Mouse (Mus musculus): ENCODE results near the gene Sugct. TPM values are rescaled to one million over a fixed set of nuclear protein-coding genes. Genes with fewer than 3 reads are reported as not detected.
A peak's percentile ranks its signal among the peaks of the same experiment; 100 is the strongest.

The Sugct gene
- polyA plus RNA-seq, 1 experiment from 2014 or later: 4.9 TPM

GRCm38 (mm10) chr13:17432139-17432916, 263.0 kb downstream of the Sugct start:
- H3K27ac ChIP-seq: no peak overlapping the region
- no peaks in the 10 kb centered on the region for H3K9me3 ChIP-seq
- H3K4me3 ChIP-seq: no peak overlapping the region
- H3K4me1 ChIP-seq: peaks cover 7% of the 10 kb centered on the region; the same call in 1 of the 2 replicates
- peak; percentile 20; the same call in 1 of the 2 replicates for ATAC-seq (ENCODE audit: insufficient number of reproducible peaks, insufficient read depth, low FRiP score, low TSS enrichment, low read depth)
- H3K27me3 ChIP-seq: no peaks in the 10 kb centered on the region
- no peaks in the 10 kb centered on the region for H3K36me3 ChIP-seq
- no peak overlapping the region for H3K9ac ChIP-seq
- H3K4me2 ChIP-seq: no peak overlapping the region
- 37% methylated on average over 7 of the region's 7 CpGs for WGBS

- 79% methylated on average over 6 of the region's 6 CpGs for WGBS
- no peak for ATAC-seq (ENCODE audit: insufficient number of reproducible peaks, insufficient read depth, low FRiP score, low TSS enrichment, low read depth)
- no peak overlapping the region for H3K4me3 ChIP-seq
- H3K36me3 ChIP-seq: no peaks in the 10 kb centered on the region
- no peak overlapping the region for H3K27ac ChIP-seq
- no peaks in the 10 kb centered on the region for H3K27me3 ChIP-seq
- H3K4me1 ChIP-seq: no peaks in the 10 kb centered on the region
- H3K4me2 ChIP-seq: no peak overlapping the region
- no peak overlapping the region for H3K9ac ChIP-seq
- H3K9me3 ChIP-seq: 0 out of 2 replicates have a peak, but pooled peaks cover 3% of the 10 kb centered on the region
Observed at GRCm38 (mm10) chr13:17421875-17422274, 273.5 kb downstream of the Sugct start.

GRCm38 (mm10) chr13:17420557-17420956, 274.8 kb downstream of the Sugct start:
- Histone ChIP-seq H3K27me3 (no peaks in the 10 kb centered on the region), H3K4me3 (no peak overlapping the region), H3K9me3 (0 out of 2 replicates have a peak, but pooled peaks cover 3% of the 10 kb centered on the region), H3K36me3 (no peaks in the 10 kb centered on the region), H3K4me2 (no peak overlapping the region), H3K9ac (no peak overlapping the region), H3K4me1 (no peaks in the 10 kb centered on the region), H3K27ac (no peak overlapping the region)
- WGBS: 85% methylated on average over 1 of the region's 1 CpGs
- ATAC-seq (ENCODE audit: insufficient number of reproducible peaks, insufficient read depth, low FRiP score, low TSS enrichment, low read depth): no peak

GRCm38 (mm10) chr13:17342836-17343235, 352.5 kb downstream of the Sugct start:
- no peaks in the 10 kb centered on the region for H3K27me3 ChIP-seq
- H3K9ac ChIP-seq: no peak overlapping the region
- no peaks in the 10 kb centered on the region for H3K9me3 ChIP-seq
- no peaks in the 10 kb centered on the region for H3K4me1 ChIP-seq
- no peak overlapping the region for H3K4me2 ChIP-seq
- no peak overlapping the region for H3K27ac ChIP-seq
- no peaks in the 10 kb centered on the region for H3K36me3 ChIP-seq
- no peak overlapping the region for H3K4me3 ChIP-seq
- 91% methylated on average over 8 of the region's 8 CpGs for WGBS
- no peak for ATAC-seq (ENCODE audit: insufficient number of reproducible peaks, insufficient read depth, low FRiP score, low TSS enrichment, low read depth)

GRCm38 (mm10) chr13:17335885-17336540, 359.3 kb downstream of the Sugct start:
- Histone ChIP-seq H3K27ac (no peak overlapping the region), H3K9me3 (no peaks in the 10 kb centered on the region), H3K27me3 (no peaks in the 10 kb centered on the region), H3K4me3 (no peak overlapping the region), H3K36me3 (no peaks in the 10 kb centered on the region), H3K4me1 (no peaks in the 10 kb centered on the region), H3K4me2 (no peak overlapping the region), H3K9ac (no peak overlapping the region)
- ATAC-seq (ENCODE audit: insufficient number of reproducible peaks, insufficient read depth, low FRiP score, low TSS enrichment, low read depth): no peak
- 76% methylated on average over 4 of the region's 4 CpGs for WGBS

GRCm38 (mm10) chr13:17326863-17327262, 368.5 kb downstream of the Sugct start:
- Histone ChIP-seq H3K36me3 (no peaks in the 10 kb centered on the region), H3K27me3 (no peaks in the 10 kb centered on the region), H3K4me1 (no peaks in the 10 kb centered on the region), H3K9ac (no peak overlapping the region), H3K4me2 (no peak overlapping the region), H3K4me3 (no peak overlapping the region), H3K9me3 (no peaks in the 10 kb centered on the region), H3K27ac (no peak overlapping the region)
- ATAC-seq (ENCODE audit: insufficient number of reproducible peaks, insufficient read depth, low FRiP score, low TSS enrichment, low read depth): no peak
- WGBS: 73% methylated on average over 4 of the region's 4 CpGs

GRCm38 (mm10) chr13:17301590-17301989, 393.8 kb downstream of the Sugct start:
- Histone ChIP-seq H3K27ac (no peak overlapping the region), H3K9me3 (no peaks in the 10 kb centered on the region), H3K27me3 (no peaks in the 10 kb centered on the region), H3K4me3 (no peak overlapping the region), H3K4me1 (peaks cover 5% of the 10 kb centered on the region; the same call in 1 of the 2 replicates), H3K36me3 (no peaks in the 10 kb centered on the region), H3K4me2 (no peak overlapping the region), H3K9ac (no peak overlapping the region)
- no peak for ATAC-seq (ENCODE audit: insufficient number of reproducible peaks, insufficient read depth, low FRiP score, low TSS enrichment, low read depth)
- WGBS: 88% methylated on average over 4 of the region's 4 CpGs

- Histone ChIP-seq H3K27ac (no peak overlapping the region), H3K9ac (no peak overlapping the region), H3K4me1 (peaks cover 5% of the 10 kb centered on the region; the same call in 1 of the 2 replicates), H3K36me3 (no peaks in the 10 kb centered on the region), H3K4me2 (no peak overlapping the region), H3K4me3 (no peak overlapping the region), H3K9me3 (no peaks in the 10 kb centered on the region), H3K27me3 (no peaks in the 10 kb centered on the region)
- no peak for ATAC-seq (ENCODE audit: insufficient number of reproducible peaks, insufficient read depth, low FRiP score, low TSS enrichment, low read depth)
- WGBS: 50% methylated on average over 1 of the region's 1 CpGs
Observed at GRCm38 (mm10) chr13:17297462-17298005, 397.8 kb downstream of the Sugct start.

GRCm38 (mm10) chr13:17296912-17297311, 398.4 kb downstream of the Sugct start:
- Histone ChIP-seq H3K4me1 (peaks cover 5% of the 10 kb centered on the region; the same call in 1 of the 2 replicates), H3K4me2 (no peak overlapping the region), H3K27me3 (no peaks in the 10 kb centered on the region), H3K27ac (peak overlapping the region; percentile 48; the same call in 1 of the 2 replicates), H3K36me3 (no peaks in the 10 kb centered on the region), H3K9me3 (no peaks in the 10 kb centered on the region), H3K9ac (no peak overlapping the region), H3K4me3 (no peak overlapping the region)
- 34% methylated on average over 4 of the region's 4 CpGs for WGBS
- no peak for ATAC-seq (ENCODE audit: insufficient number of reproducible peaks, insufficient read depth, low FRiP score, low TSS enrichment, low read depth)

- H3K27ac ChIP-seq: no peak overlapping the region
- no peak for ATAC-seq (ENCODE audit: insufficient number of reproducible peaks, insufficient read depth, low FRiP score, low TSS enrichment, low read depth)
- H3K36me3 ChIP-seq: no peaks in the 10 kb centered on the region
- no peak overlapping the region for H3K9ac ChIP-seq
- H3K4me1 ChIP-seq: peaks cover 5% of the 10 kb centered on the region; the same call in 1 of the 2 replicates
- 22% methylated on average over 3 of the region's 3 CpGs for WGBS
- H3K27me3 ChIP-seq: no peaks in the 10 kb centered on the region
- H3K4me3 ChIP-seq: no peak overlapping the region
- no peaks in the 10 kb centered on the region for H3K9me3 ChIP-seq
- H3K4me2 ChIP-seq: no peak overlapping the region
Observed at GRCm38 (mm10) chr13:17296460-17296859, 398.9 kb downstream of the Sugct start.

- H3K4me2 ChIP-seq: no peak overlapping the region
- no peak overlapping the region for H3K4me3 ChIP-seq
- H3K36me3 ChIP-seq: no peaks in the 10 kb centered on the region
- peaks cover 4% of the 10 kb centered on the region; the same call in 1 of the 2 replicates for H3K4me1 ChIP-seq
- 86% methylated on average over 3 of the region's 3 CpGs for WGBS
- H3K27ac ChIP-seq: no peak overlapping the region
- H3K9ac ChIP-seq: no peak overlapping the region
- no peak for ATAC-seq (ENCODE audit: insufficient number of reproducible peaks, insufficient read depth, low FRiP score, low TSS enrichment, low read depth)
- no peaks in the 10 kb centered on the region for H3K9me3 ChIP-seq
- no peaks in the 10 kb centered on the region for H3K27me3 ChIP-seq
Observed at GRCm38 (mm10) chr13:17291057-17291456, 404.3 kb downstream of the Sugct start.

All from embryonic facial prominence, embryonic 13.5 days (tissue).